Mouse (Mus musculus): Measurements from ENCODE around the gene Mup6. TPM values are rescaled to one million over a fixed set of nuclear protein-coding genes. Genes with fewer than 3 reads are reported as not detected.
"Not testable (repeated sequence)": the region's sequence is repeated elsewhere in the genome, so short reads cannot be mapped to it uniquely, and the experiment has no call there.

The Mup6 gene
- polyA plus RNA-seq, 1 experiment from 2014 or later, result not detected

DNA sequence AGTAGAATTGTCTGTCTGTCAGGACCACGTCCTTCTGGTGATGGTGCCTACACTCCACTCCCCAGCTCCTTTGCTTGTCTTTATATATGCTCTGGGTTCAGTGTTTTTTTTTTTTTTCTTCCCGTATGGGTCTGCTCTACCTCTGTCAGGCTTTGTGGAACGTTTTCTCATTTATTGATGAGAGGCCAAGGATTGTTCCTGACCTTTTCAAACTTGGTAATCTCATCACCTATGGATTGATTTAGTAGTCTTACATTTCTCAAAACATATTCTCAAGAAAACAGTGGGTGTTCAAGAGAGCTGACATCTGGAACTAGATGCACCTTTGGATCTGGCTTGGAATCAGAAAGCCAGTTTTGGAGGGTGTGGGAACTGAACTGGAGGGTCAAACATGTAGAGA lies 3.5 kb upstream of the Mup6 start, which contains the start of gene Mup4:
Gene Mup4 (minus strand): TSS at position 101 of the 400 bp plus-strand sequence.
- 79% methylated on average over 3 of the region's 3 CpGs for WGBS
- no peak within 1 kb of the TSS for H3K27ac ChIP-seq (replicated peaks; ENCODE audit: low read depth, low read length)
- H3K9ac ChIP-seq (replicated peaks; ENCODE audit: low read length), result no peak within 1 kb of the TSS
- H3K4me3 ChIP-seq (replicated peaks; ENCODE audit: low read depth, low read length), result no peak within 1 kb of the TSS
- H3K36me3 ChIP-seq (ENCODE audit: control insufficient read depth, insufficient read depth, low read length), result no peaks in the 10 kb centered on the region
- ATAC-seq (ENCODE audit: low FRiP score, low TSS enrichment) (no peak), DNase-seq (no peak)
- no peak within 1 kb of the TSS for H3K4me2 ChIP-seq (ENCODE audit: low read length)
- no peaks in the 10 kb centered on the region for H3K9me3 ChIP-seq (ENCODE audit: control insufficient read depth, low read length)
- no peaks in the 10 kb centered on the region for H3K27me3 ChIP-seq (ENCODE audit: control insufficient read depth, insufficient read depth, low read length)
- H3K4me1 ChIP-seq (ENCODE audit: control insufficient read depth, insufficient read depth, low read length), result no peaks in the 10 kb centered on the region

GRCm38 (mm10) chr4:59997894-59998293 lies 33.8 kb downstream of the Mup6 start:
- not testable (repeated sequence) for H3K9ac ChIP-seq (replicated peaks; ENCODE audit: low read length); H3K4me3 ChIP-seq (replicated peaks; ENCODE audit: low read depth, low read length); H3K4me2 ChIP-seq (ENCODE audit: low read length); H3K27ac ChIP-seq (replicated peaks; ENCODE audit: low read depth, low read length); H3K36me3 ChIP-seq (ENCODE audit: control insufficient read depth, insufficient read depth, low read length); DNase-seq; ATAC-seq (ENCODE audit: low FRiP score, low TSS enrichment); H3K4me1 ChIP-seq (ENCODE audit: control insufficient read depth, insufficient read depth, low read length); H3K9me3 ChIP-seq (ENCODE audit: control insufficient read depth, low read length); H3K27me3 ChIP-seq (ENCODE audit: control insufficient read depth, insufficient read depth, low read length)

DNA sequence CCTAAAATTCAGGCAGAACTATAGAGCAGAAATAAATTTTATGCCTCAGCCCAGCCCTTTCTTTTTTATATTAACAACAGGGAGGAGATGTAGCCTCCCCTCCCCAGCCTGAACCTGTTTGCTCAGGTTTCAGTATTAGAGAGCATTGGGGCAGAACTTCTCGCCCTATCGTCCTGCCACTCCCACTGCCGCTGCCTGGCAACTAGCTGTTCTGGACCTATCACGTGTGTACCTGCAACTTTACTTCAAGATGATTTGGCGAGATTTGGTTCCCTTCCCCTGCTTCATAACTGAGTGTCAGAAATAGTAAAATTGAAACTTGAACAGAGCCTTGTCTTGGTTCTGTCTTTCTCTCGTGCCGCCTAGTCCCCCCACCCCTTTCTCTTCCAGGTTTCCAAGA lies 56.0 kb downstream of the Mup6 start:
- not testable (repeated sequence) for H3K27ac ChIP-seq (replicated peaks; ENCODE audit: low read depth, low read length); H3K9ac ChIP-seq (replicated peaks; ENCODE audit: low read length); H3K4me1 ChIP-seq (ENCODE audit: control insufficient read depth, insufficient read depth, low read length); H3K4me2 ChIP-seq (ENCODE audit: low read length); H3K9me3 ChIP-seq (ENCODE audit: control insufficient read depth, low read length); H3K36me3 ChIP-seq (ENCODE audit: control insufficient read depth, insufficient read depth, low read length); H3K4me3 ChIP-seq (replicated peaks; ENCODE audit: low read depth, low read length); ATAC-seq (ENCODE audit: low FRiP score, low TSS enrichment); H3K27me3 ChIP-seq (ENCODE audit: control insufficient read depth, insufficient read depth, low read length); DNase-seq
- WGBS, result 89% methylated on average over 7 of the region's 7 CpGs

DNA sequence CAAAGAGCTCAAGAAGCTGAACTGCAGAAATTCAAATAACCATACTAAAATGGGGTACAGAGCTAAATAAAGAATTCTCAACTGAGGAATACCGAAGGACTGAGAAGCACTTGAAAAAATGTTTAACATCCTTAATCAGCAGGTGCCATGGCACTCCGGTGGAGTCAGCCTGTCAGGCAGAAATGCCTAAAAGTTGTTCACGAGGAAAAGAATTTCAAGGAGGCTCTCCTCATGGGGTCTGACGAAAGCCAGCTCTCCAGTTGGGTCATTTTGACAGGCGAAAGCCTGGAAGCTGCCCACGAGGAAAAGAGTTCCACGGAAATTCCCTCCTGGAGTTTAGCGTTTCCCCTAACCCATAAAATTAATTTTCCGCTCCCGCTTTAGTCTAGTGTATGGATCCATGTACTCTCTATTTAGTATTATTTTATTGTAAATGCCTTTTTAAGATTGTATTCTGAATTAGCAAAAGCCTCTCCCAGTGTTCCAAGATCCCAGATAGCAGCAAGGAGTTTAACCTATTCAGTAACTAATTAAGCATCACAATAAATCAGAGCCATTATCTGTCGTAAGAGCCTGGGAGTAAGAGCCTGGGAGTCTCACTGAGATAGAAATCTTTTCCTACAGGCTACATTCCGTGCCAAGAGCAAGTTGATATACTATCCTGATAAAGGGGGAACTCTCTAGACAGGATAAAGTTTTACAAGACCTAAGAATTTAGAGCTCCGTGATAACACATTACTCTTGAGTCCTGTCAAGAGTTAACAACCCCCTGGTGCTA lies 65.4 kb downstream of the Mup6 start:
- H3K36me3 ChIP-seq (ENCODE audit: control insufficient read depth, insufficient read depth, low read length); H3K27ac ChIP-seq (replicated peaks; ENCODE audit: low read depth, low read length); H3K4me3 ChIP-seq (replicated peaks; ENCODE audit: low read depth, low read length); ATAC-seq (ENCODE audit: low FRiP score, low TSS enrichment); H3K4me1 ChIP-seq (ENCODE audit: control insufficient read depth, insufficient read depth, low read length); H3K9me3 ChIP-seq (ENCODE audit: control insufficient read depth, low read length); H3K4me2 ChIP-seq (ENCODE audit: low read length); DNase-seq; H3K9ac ChIP-seq (replicated peaks; ENCODE audit: low read length); H3K27me3 ChIP-seq (ENCODE audit: control insufficient read depth, insufficient read depth, low read length): not testable (repeated sequence)
- WGBS, result 75% methylated on average over 13 of the region's 13 CpGs

Other genes starting within 250 kb of the Mup6 start
- gene Inip, start 162.7 kb upstream of the Mup6 start, polyA plus RNA-seq (2014; fragmentation: Nextera tagmentation; extraction: Ambion mirVana), result 55.7 and 64.6 TPM in 2 replicates
- 22.7 and 23.4 TPM in 2 replicates for gene Snx30, start 158.5 kb upstream of the Mup6 start, polyA plus RNA-seq (2014; fragmentation: Nextera tagmentation; extraction: Ambion mirVana)
- gene Slc46a2, start 49.2 kb upstream of the Mup6 start, polyA plus RNA-seq (2014; fragmentation: Nextera tagmentation; extraction: Ambion mirVana), result not detected in 2 replicates
- not detected in 2 replicates for gene Mup4, start 3.6 kb upstream of the Mup6 start, polyA plus RNA-seq (2014; fragmentation: Nextera tagmentation; extraction: Ambion mirVana)
- gene Mup7, start 106.2 kb downstream of the Mup6 start, polyA plus RNA-seq (2014; fragmentation: Nextera tagmentation; extraction: Ambion mirVana), result not detected in 2 replicates
- gene Mup2, start 190.0 kb downstream of the Mup6 start, polyA plus RNA-seq (2014; fragmentation: Nextera tagmentation; extraction: Ambion mirVana), result not detected in 2 replicates

Measured in midbrain, embryonic 14.5 days (tissue).